Mouse (Mus musculus): ENCODE results near the gene Mad1l1.

DNA sequence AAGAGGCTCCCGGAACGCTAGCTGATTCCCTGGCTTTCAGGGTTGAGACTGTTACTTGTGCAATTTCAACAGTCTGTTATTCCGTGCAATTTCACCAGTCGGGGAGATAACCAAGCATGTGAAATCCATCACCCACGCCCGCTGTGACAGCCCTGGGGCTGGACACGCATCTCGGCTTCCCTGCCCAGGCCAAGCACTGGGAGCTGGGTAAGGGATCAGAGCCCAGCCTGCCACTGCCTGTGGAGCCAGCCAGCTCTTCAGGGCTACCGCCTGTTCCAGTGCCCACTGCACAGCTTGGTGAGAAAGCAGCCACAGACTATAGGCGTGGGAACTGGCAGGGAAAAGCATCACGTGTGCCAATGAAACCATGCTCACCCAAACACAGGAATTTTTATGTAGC, 229.8 kb downstream of the Mad1l1 start:
- TF ChIP-seq POLR2A (IDR thresholded peaks at IDR 0.05; ENCODE audit: borderline replicate concordance, extremely low read depth, insufficient read depth, insufficient read length, poor library complexity, severe bottlenecking) (no peak), CTCF (IDR thresholded peaks at IDR 0.05; ENCODE audit: borderline replicate concordance, extremely low read depth, insufficient read depth, insufficient read length) (no peak)
